Mouse (Mus musculus): ENCODE data around the gene Dlg4.

The Dlg4 gene

DNA sequence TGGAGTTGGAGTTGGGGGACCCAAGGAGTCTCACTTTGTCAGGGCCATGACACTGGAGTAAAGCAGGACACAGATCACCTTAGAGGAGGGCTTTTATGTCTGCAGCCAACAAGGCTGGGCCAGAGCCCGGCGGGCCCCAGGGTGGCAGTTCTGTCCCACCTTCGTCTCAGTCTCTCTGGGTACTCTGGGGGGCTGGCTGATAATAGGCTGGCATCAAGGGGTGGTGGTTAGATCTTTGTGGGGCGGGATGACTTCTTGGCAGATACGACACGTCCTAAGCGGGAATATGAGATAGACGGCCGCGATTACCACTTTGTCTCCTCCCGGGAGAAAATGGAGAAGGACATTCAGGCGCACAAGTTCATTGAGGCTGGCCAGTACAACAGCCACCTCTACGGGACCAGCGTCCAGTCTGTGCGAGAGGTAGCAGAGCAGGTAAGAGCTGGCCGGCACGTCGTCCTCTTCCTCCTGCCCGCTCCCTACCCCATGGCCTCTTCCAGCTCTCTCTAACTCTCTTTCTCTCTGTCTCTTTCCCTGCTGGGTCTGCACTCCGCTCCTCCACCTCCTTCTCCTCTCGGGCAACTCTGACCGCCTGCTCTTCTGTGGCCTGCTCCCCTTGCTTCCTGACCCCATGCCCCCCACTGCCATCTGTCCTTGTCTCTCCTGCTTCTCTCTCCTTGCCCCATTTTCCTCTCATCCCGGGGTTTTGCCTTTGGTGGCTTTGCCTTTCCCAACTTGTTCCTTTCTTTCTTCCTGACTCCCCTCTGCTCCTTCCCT, 25.8 kb downstream of the Dlg4 start:
- in situ Hi-C loops (cut with MboI; ENCODE audit: low sequenced_read_pairs): no loop called here

- in situ Hi-C loops (cut with MboI; ENCODE audit: low sequenced_read_pairs): no loop called here
Measured at GRCm38 (mm10) chr11:70043665-70044064, 26.9 kb downstream of the Dlg4 start.

GRCm38 (mm10) chr11:70045435-70045834, 28.7 kb downstream of the Dlg4 start:
- in situ Hi-C loops (cut with MboI; ENCODE audit: low sequenced_read_pairs): no loop called here

GRCm38 (mm10) chr11:70049366-70049765, 32.6 kb downstream of the Dlg4 start:
- in situ Hi-C loops (cut with MboI; ENCODE audit: low sequenced_read_pairs): no loop called here

GRCm38 (mm10) chr11:70049816-70050215, 33.1 kb downstream of the Dlg4 start:
- in situ Hi-C loops (cut with MboI; ENCODE audit: low sequenced_read_pairs): loop anchor here (25.0 kb wide), 1 partner anchor 137 kb away; no protein-coding TSS in a partner anchor

DNA sequence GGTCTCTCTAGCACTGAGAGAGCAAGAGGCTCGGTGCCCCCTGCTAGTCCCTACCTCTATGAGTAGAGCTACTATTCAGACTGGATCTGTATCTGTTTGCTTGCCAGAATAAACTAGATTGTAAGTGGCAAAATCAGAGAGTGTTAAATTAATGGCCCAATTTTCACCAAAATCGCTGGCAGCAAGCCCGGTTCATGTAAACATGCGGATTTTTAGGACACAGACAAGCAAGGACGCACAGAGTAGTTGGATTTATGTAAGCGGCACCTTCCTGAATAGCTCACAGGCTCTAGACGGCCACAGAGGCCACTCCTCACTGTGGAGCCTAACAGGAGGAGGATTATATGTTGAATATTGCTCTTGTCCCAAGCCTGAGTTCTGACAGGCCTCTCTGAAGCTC, 36.4 kb downstream of the Dlg4 start:
- in situ Hi-C loops (cut with MboI; ENCODE audit: low sequenced_read_pairs): loop anchor here (25.0 kb wide), 1 partner anchor 134 kb away; no protein-coding TSS in a partner anchor

DNA sequence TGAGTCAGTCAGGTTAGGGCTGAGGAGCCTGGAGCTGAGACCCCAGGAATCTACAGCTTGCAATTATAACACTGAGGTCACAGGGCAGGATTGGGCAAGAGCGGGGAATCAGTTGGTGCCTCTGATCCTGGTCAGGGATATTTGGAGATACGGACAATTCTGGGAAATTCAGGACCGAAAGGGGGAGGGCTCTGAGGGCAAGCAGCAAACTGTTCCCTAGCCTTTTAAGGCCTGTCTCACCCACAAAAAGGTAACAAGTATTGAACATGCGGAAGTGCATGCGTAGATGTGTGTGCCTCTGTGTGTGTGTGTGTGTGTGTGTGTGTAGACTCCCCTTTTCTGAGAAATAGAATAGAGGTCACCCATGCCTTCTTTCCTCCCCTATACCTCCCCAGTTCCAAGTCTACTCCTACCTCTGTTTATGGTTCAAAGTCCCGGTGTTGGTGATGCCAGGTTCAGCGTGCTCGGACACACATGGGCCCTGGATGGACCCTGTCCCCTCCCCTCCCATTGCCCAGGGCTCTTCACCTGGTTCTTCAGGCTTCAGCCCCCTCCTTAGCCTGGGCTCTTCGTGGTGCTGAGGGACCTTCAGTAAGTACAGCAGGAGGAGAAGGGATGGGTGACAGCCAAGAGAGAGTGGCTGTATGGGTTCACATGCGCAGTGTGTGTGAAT, 37.3 kb downstream of the Dlg4 start, which contains the start of gene Asgr1:
TSS of gene Asgr1 (plus strand) at position 188 of the 673 bp plus-strand sequence.
- in situ Hi-C loops (cut with MboI; ENCODE audit: low sequenced_read_pairs): loop anchor here (25.0 kb wide), 1 partner anchor 133 kb away; no protein-coding TSS in a partner anchor

GRCm38 (mm10) chr11:70055618-70056214, 39.0 kb downstream of the Dlg4 start:
- in situ Hi-C loops (cut with MboI; ENCODE audit: low sequenced_read_pairs): loop anchor here (25.0 kb wide), 1 partner anchor 132 kb away; no protein-coding TSS in a partner anchor

GRCm38 (mm10) chr11:70057805-70058204, 41.1 kb downstream of the Dlg4 start:
- in situ Hi-C loops (cut with MboI; ENCODE audit: low sequenced_read_pairs): loop anchor here (25.0 kb wide), 1 partner anchor 129 kb away; no protein-coding TSS in a partner anchor

GRCm38 (mm10) chr11:70059930-70060329, 43.2 kb downstream of the Dlg4 start:
- in situ Hi-C loops (cut with MboI; ENCODE audit: low sequenced_read_pairs): loop anchor here (25.0 kb wide), 1 partner anchor 127 kb away; no protein-coding TSS in a partner anchor

GRCm38 (mm10) chr11:70063053-70063452, 46.3 kb downstream of the Dlg4 start:
- in situ Hi-C loops (cut with MboI; ENCODE audit: low sequenced_read_pairs): loop anchor here (25.0 kb wide), 1 partner anchor 124 kb away; no protein-coding TSS in a partner anchor

GRCm38 (mm10) chr11:70066701-70067100, 50.0 kb downstream of the Dlg4 start:
- in situ Hi-C loops (cut with MboI; ENCODE audit: low sequenced_read_pairs): loop anchor here (25.0 kb wide), 1 partner anchor 121 kb away; no protein-coding TSS in a partner anchor

DNA sequence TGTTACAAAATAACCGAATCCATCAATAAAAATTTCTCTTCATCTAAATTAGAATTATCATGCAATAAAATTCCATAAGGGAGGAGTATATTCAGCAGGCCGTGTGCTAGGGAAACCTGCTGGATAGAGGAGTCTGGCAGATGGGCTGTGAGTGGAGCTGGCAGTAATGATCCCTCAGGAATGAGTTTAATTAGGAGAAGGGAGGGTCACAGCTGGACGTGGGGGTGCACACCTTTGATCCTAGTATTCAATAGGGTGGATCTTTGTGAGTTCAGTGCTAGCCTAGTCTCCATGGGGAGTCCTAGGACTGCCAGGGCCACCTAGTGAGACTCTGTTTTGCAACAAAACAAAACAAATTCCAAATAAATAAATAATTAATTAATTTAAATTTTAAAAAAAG, 51.5 kb downstream of the Dlg4 start:
- in situ Hi-C loops (cut with MboI; ENCODE audit: low sequenced_read_pairs): loop anchor here (25.0 kb wide), 1 partner anchor 119 kb away; no protein-coding TSS in a partner anchor

DNA sequence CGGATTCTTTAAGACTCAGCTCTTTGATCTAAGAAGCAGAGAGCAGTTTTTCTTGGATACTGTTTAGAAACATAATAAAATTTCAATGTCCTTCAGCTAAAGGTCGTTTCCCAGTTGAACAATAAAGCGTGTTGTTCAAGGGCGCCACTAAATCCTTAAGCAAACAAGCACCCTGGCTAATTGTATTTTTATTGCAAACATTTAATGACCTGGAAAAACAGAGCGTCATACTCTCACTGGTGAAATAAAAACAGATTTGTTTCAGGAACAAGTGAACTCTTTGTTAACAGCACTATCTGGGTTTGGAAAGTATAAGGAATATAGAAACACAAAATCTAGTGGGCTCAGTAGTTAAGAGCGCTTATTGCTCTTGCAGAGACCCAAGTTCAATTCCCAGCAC, 53.3 kb downstream of the Dlg4 start:
- in situ Hi-C loops (cut with MboI; ENCODE audit: low sequenced_read_pairs): loop anchor here (25.0 kb wide), 1 partner anchor 117 kb away; no protein-coding TSS in a partner anchor

DNA sequence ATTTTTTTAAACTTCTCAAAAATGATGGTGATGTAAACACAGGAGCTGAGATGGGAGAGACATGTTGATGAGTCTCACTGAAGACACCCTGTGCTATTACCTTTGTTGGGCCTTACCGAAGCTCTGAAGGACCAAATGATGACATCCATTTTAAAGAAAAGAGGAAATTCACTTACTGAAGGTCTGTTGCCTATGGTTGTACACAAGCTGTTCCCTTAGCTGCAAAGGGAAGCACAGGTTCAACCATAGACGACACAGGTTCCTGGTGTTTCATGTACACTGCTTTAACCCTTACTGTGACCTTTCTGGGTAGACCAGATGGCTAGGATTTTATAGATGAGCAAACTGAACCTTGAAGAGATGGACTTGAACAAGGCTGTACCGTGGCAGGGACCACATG, 53.9 kb downstream of the Dlg4 start:
- in situ Hi-C loops (cut with MboI; ENCODE audit: low sequenced_read_pairs): loop anchor here (25.0 kb wide), 1 partner anchor 117 kb away; no protein-coding TSS in a partner anchor

DNA sequence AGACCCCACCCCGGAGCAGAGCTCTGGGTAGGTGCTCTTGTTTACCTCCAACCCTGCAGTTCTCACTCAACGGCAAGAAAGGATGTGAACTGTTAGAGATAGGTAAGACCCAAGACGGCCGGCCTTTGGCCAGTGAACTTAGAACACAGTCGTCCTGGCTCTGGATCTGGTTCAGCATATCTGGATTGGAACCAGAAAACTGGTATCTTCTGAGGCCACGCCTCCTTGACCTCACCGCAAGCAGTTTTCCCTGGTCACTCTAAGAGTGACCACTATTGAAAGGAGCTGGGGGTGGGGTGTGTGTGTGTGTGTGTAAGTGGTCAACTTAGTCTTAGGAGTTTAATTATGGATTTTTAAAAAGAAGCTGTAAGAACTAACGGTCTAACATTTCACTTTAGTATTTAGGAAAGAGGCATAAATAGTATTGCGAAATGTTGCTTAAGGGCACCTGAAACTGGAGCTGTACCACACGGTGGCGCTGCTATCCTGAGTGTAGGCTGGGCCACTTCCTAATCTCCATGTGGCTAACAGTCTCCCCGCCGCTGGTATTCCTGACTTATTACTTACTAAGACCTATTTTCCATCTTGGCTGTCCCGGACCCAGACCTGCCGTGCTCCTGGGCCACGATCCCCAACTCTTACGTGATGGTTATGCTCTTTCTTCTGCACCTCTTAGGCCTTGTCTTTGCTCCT, 57.8 kb downstream of the Dlg4 start:
- in situ Hi-C loops (cut with MboI; ENCODE audit: low sequenced_read_pairs): loop anchor here (25.0 kb wide), 1 partner anchor 113 kb away; no protein-coding TSS in a partner anchor

- in situ Hi-C loops (cut with MboI; ENCODE audit: low sequenced_read_pairs): no loop called here
Measured at GRCm38 (mm10) chr11:70075581-70075980, 58.8 kb downstream of the Dlg4 start.

GRCm38 (mm10) chr11:70077441-70077840, 60.7 kb downstream of the Dlg4 start:
- in situ Hi-C loops (cut with MboI; ENCODE audit: low sequenced_read_pairs): no loop called here

- in situ Hi-C loops (cut with MboI; ENCODE audit: low sequenced_read_pairs): no loop called here
Measured at GRCm38 (mm10) chr11:70079175-70079574, 62.4 kb downstream of the Dlg4 start.

DNA sequence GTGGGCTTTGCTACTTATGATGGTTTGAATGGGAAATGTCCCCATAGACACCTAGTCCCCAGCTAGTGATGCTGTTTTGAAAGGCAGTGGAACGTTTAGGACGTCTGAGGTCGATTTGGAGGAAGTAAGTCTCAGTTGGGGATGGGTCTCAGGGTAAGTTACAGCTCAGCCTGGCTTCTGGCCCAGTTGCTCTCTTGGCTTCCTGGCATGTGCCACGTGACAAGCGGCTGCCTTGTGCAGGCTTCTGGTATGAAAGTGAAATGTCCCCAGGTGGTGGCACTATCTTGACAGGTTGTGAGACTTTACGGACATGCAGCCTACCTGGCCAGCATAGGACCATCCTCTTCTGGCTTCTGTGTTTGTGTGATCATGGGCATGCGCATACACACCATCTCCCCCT, 63.2 kb downstream of the Dlg4 start:
- in situ Hi-C loops (cut with MboI; ENCODE audit: low sequenced_read_pairs): no loop called here

Measured in CH12F3 (cell line).